Mouse (Mus musculus) heart, embryonic 15.5 days (tissue): ENCODE measurements around the gene Timp4. TPM values are rescaled to one million over a fixed set of nuclear protein-coding genes. Genes with fewer than 3 reads are reported as not detected.
A peak's percentile ranks its signal among the peaks of the same experiment; 100 is the strongest.

Source experiments
- ATAC-seq: fragments of 200-750 bp; cut with Nextera tagmentation; replicated peaks from 2 replicates; pipeline ENCODE4 v1.8.0; 2017; ENCODE audit warnings: low read depth, moderate TSS enrichment; ENCODE audit not compliant: insufficient number of reproducible peaks, insufficient read depth, low FRiP score
- H3K27ac ChIP-seq: fragments of 300-500 bp; sonication (generic); 2 replicates; pipeline ENCODE4 v1.5.1; 2015; ENCODE audit warnings: mild to moderate bottlenecking, inconsistent platforms
- H3K27me3 ChIP-seq: fragments of 300-500 bp; sonication (generic); 2 replicates; pipeline ENCODE4 v1.6.1; 2015; ENCODE audit warnings: inconsistent platforms
- H3K36me3 ChIP-seq: fragments of 300-500 bp; sonication (generic); 2 replicates; pipeline ENCODE4 v1.6.1; 2015; ENCODE audit warnings: mild to moderate bottlenecking, inconsistent platforms
- H3K4me1 ChIP-seq: fragments of 300-500 bp; sonication (generic); replicated peaks from 2 replicates; pipeline ENCODE4 v1.6.1; 2015; ENCODE audit warnings: inconsistent platforms
- H3K4me2 ChIP-seq: fragments of 300-500 bp; sonication (generic); 2 replicates; pipeline ENCODE4 v1.6.1; 2015; ENCODE audit warnings: inconsistent platforms, mild to moderate bottlenecking, moderate library complexity
- H3K4me3 ChIP-seq: fragments of 300-500 bp; sonication (generic); 2 replicates; pipeline ENCODE4 v1.5.1; 2015; ENCODE audit warnings: mild to moderate bottlenecking, inconsistent platforms
- H3K9ac ChIP-seq: fragments of 300-500 bp; sonication (generic); 2 replicates; pipeline ENCODE4 v1.6.1; 2015; ENCODE audit warnings: mild to moderate bottlenecking, inconsistent platforms
- H3K9me3 ChIP-seq: fragments of 300-500 bp; sonication (generic); replicated peaks from 2 replicates; pipeline ENCODE4 v1.6.1; 2016; ENCODE audit warnings: inconsistent platforms
- WGBS: fragments of 180-500 bp; shearing (Covaris S2); methylation state at CpG from one replicate; pipeline ENCODE4 v1.1.7; 2015; ENCODE audit warnings: mixed read lengths; 5-methylcytosine and 5-hydroxymethylcytosine counted together
- polyA plus RNA-seq: library from polyadenylated mRNA; unstranded; fragments of >200 nt; fragmentation: Nextera tagmentation; extraction: Ambion mirVana; gene quantifications from 2 replicates; pipeline ENCODE4 v1.2.1, GENCODE M21; 2015

Gene Timp4
- polyA plus RNA-seq, 1 experiment from 2014 or later: 0.48 TPM

DNA sequence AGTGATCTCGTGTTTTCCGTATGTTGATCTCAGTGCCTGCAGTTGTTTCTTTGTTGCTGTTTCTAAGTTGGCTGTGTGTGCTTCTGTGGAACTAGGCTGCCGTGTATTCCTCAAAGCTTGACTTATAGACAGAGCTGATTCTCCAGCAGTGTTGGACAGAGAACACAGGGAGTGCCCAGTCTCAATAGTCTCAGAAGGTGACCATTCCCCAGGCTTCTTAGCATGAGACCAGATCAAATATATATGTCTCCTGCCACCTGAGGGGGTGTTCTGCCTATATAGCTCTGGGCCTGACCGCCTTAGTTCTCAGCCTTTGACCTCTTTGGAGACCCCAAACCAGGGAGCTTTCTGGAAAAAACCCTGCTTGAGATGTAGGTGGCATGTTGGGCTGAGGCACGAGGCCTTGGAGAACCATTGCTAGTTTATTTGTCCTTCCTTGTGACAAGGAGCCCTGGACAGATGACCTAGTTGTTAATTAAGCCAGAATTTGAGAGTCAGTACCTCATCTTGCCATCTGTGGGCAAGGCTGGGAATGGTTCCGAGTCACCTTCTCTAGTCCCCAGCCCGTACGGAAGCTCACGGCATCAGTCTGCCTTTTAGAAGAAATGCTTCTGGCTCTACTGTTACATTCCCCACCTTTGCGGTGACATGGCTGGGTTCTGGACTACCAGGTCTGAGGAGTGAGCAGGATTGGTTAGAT, 23.3 kb upstream of the Timp4 start:
- H3K27me3 ChIP-seq: peaks cover 41% of the 10 kb centered on the region
- WGBS: 88% methylated on average over 10 of the region's 10 CpGs
- ATAC-seq: no peak
- H3K9ac ChIP-seq: no peak overlapping the region
- no peaks in the 10 kb centered on the region for H3K36me3 ChIP-seq
- H3K4me3 ChIP-seq: no peak overlapping the region
- no peak overlapping the region for H3K27ac ChIP-seq
- H3K4me1 ChIP-seq: peaks cover 14% of the 10 kb centered on the region
- H3K9me3 ChIP-seq: no peaks in the 10 kb centered on the region
- no peak overlapping the region for H3K4me2 ChIP-seq

DNA sequence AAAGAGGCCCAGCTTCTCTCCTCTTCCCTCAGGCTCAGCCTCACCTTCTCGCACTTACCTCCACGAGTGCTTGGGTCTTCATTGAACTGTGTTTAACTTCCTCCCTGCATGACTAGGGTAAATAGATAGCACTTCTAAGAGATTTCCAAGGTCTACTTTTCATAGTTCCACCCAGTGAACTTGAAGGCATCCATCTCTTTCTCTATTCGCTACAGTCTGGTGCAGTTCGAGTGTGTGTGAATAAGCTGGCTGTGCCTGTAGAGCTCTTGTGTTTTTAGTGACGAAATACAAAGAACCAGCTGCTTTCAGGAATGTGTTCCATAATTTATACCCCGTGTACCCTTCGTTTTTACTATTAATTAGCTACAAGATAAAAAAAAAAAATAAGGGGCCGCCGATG, 22.7 kb upstream of the Timp4 start:
- 77% methylated on average over 9 of the region's 9 CpGs for WGBS
- ATAC-seq: no peak

DNA sequence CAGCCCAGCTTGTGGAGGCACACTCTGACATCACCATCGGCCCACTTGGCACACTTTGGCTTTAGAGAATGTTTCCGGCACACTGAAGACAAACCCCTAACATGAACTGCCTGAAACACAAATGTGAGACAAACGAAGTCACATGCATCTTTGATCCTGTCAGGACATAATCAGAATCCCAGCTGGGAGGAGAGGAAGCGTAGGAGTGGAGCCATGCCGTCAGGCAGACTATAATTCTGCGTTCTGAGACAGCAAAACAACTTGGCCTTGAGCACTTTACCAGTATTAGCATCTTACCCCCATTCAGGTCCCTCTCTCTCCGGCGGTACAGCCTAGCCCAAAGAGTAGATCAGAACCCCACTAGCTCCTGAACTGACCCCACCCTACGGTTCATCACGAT, 21.3 kb upstream of the Timp4 start:
- H3K4me2 ChIP-seq: no peak overlapping the region
- WGBS: 81% methylated on average over 10 of the region's 10 CpGs
- H3K36me3 ChIP-seq: no peaks in the 10 kb centered on the region
- peaks cover 43% of the 10 kb centered on the region for H3K27me3 ChIP-seq
- H3K27ac ChIP-seq: no peak overlapping the region
- no peak overlapping the region for H3K9ac ChIP-seq
- no peaks in the 10 kb centered on the region for H3K9me3 ChIP-seq
- no peak overlapping the region for H3K4me3 ChIP-seq
- peaks cover 14% of the 10 kb centered on the region for H3K4me1 ChIP-seq
- no peak for ATAC-seq

More for the DNA sequence above, 22.7 kb upstream of the Timp4 start:
- Histone ChIP-seq H3K4me3 (no peak overlapping the region), H3K4me1 (peaks cover 14% of the 10 kb centered on the region), H3K36me3 (no peaks in the 10 kb centered on the region), H3K27ac (no peak overlapping the region), H3K27me3 (peaks cover 44% of the 10 kb centered on the region), H3K9ac (no peak overlapping the region), H3K4me2 (no peak overlapping the region), H3K9me3 (no peaks in the 10 kb centered on the region)

DNA sequence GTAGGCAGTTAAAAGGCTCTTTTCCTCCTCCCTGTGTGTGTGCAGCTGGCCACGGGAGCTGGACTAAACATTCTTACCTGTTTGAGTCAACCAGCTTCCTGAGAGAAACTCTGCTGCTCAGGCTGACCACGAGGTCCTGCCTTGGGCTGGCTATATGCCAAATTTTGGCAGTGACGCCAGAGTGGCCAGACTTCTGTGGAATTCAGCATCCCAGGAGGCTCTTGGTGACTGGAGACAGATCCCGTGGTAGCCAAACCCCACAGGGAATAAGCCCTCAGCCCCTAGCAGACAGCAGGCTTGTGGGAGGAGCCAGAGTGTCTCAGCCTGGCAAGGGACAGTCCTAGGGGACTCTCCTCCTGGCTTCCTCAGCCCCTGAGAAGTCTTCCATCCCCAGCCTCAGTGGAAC, 19.9 kb upstream of the Timp4 start:
- WGBS: 7% methylated on average over 4 of the region's 4 CpGs
- peaks cover 41% of the 10 kb centered on the region for H3K27me3 ChIP-seq
- H3K9ac ChIP-seq: no peak overlapping the region
- no peak overlapping the region; the same call in 1 of the 2 replicates for H3K4me2 ChIP-seq
- H3K27ac ChIP-seq: 0 out of 2 replicates have a peak overlapping the region, but pooled peaks have one; percentile 22
- H3K36me3 ChIP-seq: no peaks in the 10 kb centered on the region
- no peaks in the 10 kb centered on the region for H3K9me3 ChIP-seq
- 0 out of 2 replicates have a peak, but pooled peaks have one; percentile 47 for ATAC-seq
- no peak overlapping the region for H3K4me3 ChIP-seq
- H3K4me1 ChIP-seq: peaks cover 14% of the 10 kb centered on the region

DNA sequence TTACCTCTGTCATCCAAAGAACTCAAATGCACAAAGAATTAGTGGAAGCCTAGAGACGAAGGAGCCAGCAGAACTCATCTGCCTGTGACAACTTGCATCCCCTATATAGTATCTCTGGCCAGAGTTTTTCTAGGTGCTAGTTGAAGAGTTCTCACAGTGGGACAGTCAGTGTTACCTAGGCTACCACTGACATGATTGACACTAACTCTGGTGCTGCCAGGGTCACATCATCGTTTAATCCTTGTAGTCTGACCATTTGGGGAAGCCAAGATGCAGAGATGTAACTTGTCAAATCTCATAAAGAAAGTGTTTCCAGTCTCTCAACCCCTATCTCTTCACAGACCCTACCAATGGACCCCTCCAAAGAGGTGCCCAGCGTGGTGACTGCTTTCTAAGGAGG, 19.3 kb upstream of the Timp4 start:
- no peaks in the 10 kb centered on the region for H3K36me3 ChIP-seq
- 0 out of 2 replicates have a peak overlapping the region, but pooled peaks have one; percentile 22 for H3K27ac ChIP-seq
- H3K4me1 ChIP-seq: peaks cover 14% of the 10 kb centered on the region
- no peaks in the 10 kb centered on the region for H3K9me3 ChIP-seq
- ATAC-seq: no peak
- H3K4me3 ChIP-seq: no peak overlapping the region
- H3K4me2 ChIP-seq: no peak overlapping the region
- no peak overlapping the region for H3K9ac ChIP-seq
- peaks cover 43% of the 10 kb centered on the region for H3K27me3 ChIP-seq
- 50% methylated on average over 3 of the region's 3 CpGs for WGBS

DNA sequence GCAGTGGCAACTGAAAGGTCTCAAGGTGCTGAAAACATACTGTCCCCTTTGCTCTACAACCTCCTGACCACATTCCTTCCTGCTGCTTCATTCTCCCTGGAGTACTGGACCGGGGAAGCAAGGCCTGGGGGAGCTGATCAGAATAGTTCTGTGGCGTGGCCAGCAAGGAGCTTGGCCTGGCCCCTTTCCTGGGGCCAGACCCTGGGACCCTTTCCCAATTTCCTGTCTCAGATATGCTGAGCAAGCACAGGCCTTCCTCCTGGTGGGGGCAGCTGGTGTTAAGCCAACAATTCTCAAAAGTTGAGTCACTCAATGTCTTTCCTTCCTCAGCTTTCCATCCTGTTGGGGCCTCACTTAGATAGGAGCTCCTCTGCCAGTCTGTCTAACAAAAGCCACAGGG, 18.1 kb upstream of the Timp4 start:
- Histone ChIP-seq H3K9ac (no peak overlapping the region), H3K4me2 (no peak overlapping the region), H3K27me3 (peaks cover 43% of the 10 kb centered on the region), H3K27ac (peak overlapping the region; percentile 25; the same call in 1 of the 2 replicates), H3K9me3 (no peaks in the 10 kb centered on the region), H3K36me3 (no peaks in the 10 kb centered on the region), H3K4me1 (peaks cover 14% of the 10 kb centered on the region), H3K4me3 (no peak overlapping the region)
- peak; percentile 51 for ATAC-seq
- 43% methylated on average over 2 of the region's 2 CpGs for WGBS

DNA sequence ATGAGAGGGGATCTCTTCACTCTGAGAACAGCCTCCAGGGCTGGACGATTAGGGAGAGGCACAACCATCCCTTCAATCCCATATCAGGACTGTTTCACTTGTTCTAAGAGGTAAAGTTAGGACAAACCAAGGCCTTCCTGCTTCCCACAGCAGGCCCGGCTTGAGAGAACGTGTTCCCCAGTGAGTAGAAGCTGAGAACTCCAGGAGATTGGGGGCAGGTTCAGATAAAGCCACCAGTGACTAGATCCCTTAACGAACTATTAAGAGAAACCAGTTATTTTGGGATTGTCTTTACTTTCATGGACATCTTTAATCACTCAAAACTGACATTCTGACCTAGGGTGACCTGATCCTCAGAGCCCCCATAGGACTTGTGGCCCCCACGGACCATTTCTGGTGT, 17.6 kb upstream of the Timp4 start:
- no peak for ATAC-seq
- WGBS: 53% methylated on average over 5 of the region's 5 CpGs

DNA sequence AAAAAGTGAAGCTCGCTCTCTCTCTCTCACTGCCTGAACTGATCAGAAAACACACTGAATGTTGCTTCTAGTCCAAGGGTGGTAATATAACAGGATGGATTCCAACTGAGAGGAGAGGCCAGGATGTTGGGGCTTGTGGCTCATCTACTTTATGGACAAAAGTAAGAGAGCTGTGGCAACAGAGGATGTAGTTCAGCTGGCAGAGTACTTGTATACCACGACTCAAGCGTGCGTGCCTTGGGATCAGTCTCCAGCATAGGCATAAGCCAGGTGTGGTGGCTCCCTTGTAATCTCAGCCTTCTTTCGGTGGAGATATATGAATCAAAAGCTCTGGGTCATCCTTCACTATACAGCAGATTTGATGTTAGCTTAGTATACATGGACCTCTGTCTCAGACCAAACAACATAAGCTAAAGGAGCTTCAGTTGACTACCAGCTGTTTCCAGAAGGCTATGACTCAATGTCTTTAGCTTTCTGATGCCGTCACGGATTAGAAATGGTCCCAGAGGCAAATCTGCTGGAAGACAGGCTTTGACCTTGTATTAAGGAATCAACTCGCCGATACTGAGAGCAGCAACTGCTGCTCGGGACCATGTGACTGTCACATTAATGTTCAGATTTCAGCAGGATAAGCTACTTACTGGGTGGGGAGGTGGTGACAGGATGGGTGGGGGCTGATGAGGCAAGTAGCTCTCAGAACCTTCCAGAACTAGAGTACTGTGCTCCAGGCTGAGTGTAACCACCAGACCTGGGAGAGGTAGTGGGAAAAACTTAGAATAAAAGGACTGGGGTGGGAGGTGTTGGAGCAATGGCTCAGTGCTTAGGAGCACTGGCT, 16.8 kb upstream of the Timp4 start:
- Histone ChIP-seq H3K27ac (no peak overlapping the region), H3K36me3 (no peaks in the 10 kb centered on the region), H3K9ac (no peak overlapping the region), H3K4me2 (no peak overlapping the region), H3K27me3 (peaks cover 54% of the 10 kb centered on the region), H3K4me3 (no peak overlapping the region), H3K4me1 (peaks cover 14% of the 10 kb centered on the region), H3K9me3 (no peaks in the 10 kb centered on the region)
- 86% methylated on average over 10 of the region's 10 CpGs for WGBS
- no peak for ATAC-seq

More for the DNA sequence above, 17.6 kb upstream of the Timp4 start:
- no peak overlapping the region for H3K4me2 ChIP-seq
- H3K36me3 ChIP-seq: no peaks in the 10 kb centered on the region
- no peak overlapping the region for H3K4me3 ChIP-seq
- peak overlapping the region; percentile 25; the same call in 1 of the 2 replicates for H3K27ac ChIP-seq
- H3K27me3 ChIP-seq: peaks cover 47% of the 10 kb centered on the region
- H3K9ac ChIP-seq: no peak overlapping the region
- peaks cover 14% of the 10 kb centered on the region for H3K4me1 ChIP-seq
- H3K9me3 ChIP-seq: no peaks in the 10 kb centered on the region

DNA sequence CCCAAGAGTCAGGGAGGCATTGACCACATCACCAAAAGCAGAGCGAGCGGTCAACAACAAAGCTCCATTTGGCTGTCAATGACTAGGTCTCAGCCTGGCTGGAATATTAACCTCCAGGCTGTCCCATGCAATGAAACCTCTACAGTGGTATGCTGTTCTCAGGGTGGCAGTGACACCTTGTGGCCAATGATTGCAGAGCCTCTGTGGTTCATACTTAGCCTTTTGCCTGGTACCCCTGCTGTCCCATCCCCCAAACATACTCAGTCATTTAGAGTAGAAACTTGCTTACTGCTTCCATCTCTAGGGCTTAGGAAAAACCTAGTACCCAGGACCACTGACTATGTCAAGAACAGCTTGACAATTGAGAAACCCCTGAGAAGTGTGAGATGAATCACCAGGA, 15.9 kb upstream of the Timp4 start:
- H3K27me3 ChIP-seq: peaks cover 57% of the 10 kb centered on the region
- H3K9me3 ChIP-seq: no peaks in the 10 kb centered on the region
- 46% methylated on average over 2 of the region's 2 CpGs for WGBS
- H3K4me2 ChIP-seq: no peak overlapping the region
- H3K4me1 ChIP-seq: peaks cover 14% of the 10 kb centered on the region
- H3K4me3 ChIP-seq: no peak overlapping the region
- ATAC-seq: peak; percentile 63; the same call in 1 of the 2 replicates
- H3K36me3 ChIP-seq: no peaks in the 10 kb centered on the region
- H3K27ac ChIP-seq: no peak overlapping the region
- H3K9ac ChIP-seq: no peak overlapping the region

DNA sequence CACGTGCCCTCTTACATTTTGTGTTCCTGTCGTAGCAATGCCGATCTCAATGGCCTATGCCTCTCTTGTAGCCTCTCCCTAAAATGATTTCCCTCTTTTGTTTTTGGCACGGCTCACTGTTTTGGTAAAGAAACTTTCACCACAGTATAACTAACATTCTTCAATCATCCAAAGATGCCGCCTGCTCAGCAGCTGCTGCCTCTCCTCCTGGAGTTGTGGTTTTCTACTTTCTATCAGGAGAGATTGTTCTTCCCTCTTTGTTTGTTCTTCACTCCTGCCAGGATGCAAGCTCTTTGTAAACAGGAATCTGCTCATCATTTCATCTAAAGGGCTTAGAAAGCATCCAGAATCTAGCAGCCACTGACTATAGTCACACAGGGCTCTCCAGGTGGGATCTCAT, 14.8 kb upstream of the Timp4 start:
- H3K4me3 ChIP-seq: no peak overlapping the region
- H3K27me3 ChIP-seq: peaks cover 61% of the 10 kb centered on the region
- ATAC-seq: no peak

DNA sequence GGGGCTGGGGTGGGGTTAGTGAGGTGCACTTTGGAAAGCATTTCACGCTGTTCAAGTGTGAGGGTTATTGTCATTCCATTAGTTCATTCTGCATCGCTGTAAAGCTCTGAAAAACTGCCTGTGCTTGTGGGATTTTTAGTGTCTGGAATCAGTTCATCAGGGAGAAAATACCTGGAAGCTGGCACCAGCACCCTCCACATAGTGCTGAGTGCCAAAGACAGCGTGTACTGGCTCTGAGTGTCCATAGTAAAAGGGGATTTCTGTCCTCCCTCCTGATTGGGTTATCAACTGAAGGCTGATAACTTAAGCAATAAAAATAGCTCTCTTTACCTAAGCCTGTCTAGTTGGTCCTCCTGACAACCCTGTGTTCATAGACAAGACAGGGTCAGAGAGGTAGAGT, 8.5 kb upstream of the Timp4 start:
- H3K4me3 ChIP-seq: no peak overlapping the region
- peaks cover 3% of the 10 kb centered on the region for H3K4me1 ChIP-seq
- H3K9me3 ChIP-seq: no peaks in the 10 kb centered on the region
- H3K9ac ChIP-seq: no peak overlapping the region
- 54% methylated on average over 3 of the region's 3 CpGs for WGBS
- no peaks in the 10 kb centered on the region for H3K36me3 ChIP-seq
- peaks cover 53% of the 10 kb centered on the region for H3K27me3 ChIP-seq
- no peak overlapping the region for H3K27ac ChIP-seq
- no peak for ATAC-seq
- H3K4me2 ChIP-seq: no peak overlapping the region

More for the DNA sequence above, 14.8 kb upstream of the Timp4 start:
- Histone ChIP-seq H3K9ac (no peak overlapping the region), H3K27ac (no peak overlapping the region), H3K4me1 (peaks cover 9% of the 10 kb centered on the region), H3K36me3 (no peaks in the 10 kb centered on the region), H3K9me3 (no peaks in the 10 kb centered on the region), H3K4me2 (no peak overlapping the region)
- 79% methylated on average over 5 of the region's 5 CpGs for WGBS
